ENCODE assay signal across 8 mouse cellular contexts in the genomic region with DNA sequence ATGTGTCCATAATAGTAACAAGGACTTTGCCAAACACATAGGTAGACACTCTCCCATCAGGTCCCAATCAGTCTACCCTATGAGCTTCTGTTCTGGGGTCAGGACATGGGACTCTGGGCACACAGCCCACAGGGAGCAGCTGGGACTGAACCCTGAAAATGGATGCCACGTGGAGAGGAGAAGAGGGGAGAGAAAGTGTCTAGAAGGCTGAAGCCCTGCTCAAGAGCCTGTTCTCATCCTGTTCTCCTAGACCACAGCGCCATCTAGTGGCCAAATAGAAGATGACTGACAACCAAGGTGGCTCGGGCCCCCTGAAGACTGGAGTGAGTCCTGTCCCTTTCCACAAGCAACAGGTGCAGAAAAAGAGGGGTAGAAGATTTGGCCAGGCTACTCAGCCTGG.
DNase-seq lines count a peak whose midpoint lies in the region; ATAC-seq and TF ChIP-seq lines count a peak whose summit lies in the region.

No protein-coding gene starts in this region.

- H3K9me3 ChIP-seq in kidney, embryonic 14.5 days (ENCODE audit: control insufficient read depth, low read length): no peaks in the 10 kb centered on the region
- H3K9me3 ChIP-seq in limb, embryonic 15.5 days: no peaks in the 10 kb centered on the region

- no peaks in the 10 kb centered on the region for H3K79me3 ChIP-seq in C2C12 (ENCODE audit: low read depth)

- H3K27me3 ChIP-seq in C2C12 (ENCODE audit: control insufficient read depth, insufficient read depth, insufficient read length): peaks cover 10% of the 10 kb centered on the region
- H3K27me3 ChIP-seq in kidney, embryonic 14.5 days (ENCODE audit: control insufficient read depth, insufficient read depth, low read length): no peaks in the 10 kb centered on the region
- no peaks in the 10 kb centered on the region for H3K27me3 ChIP-seq in limb, embryonic 15.5 days

- peak; percentile 23 for DNase-seq in adrenal gland, adult 8-10 months
- peak; percentile 90 for DNase-seq in embryo, embryonic 10.5 days (ENCODE audit: low spot score)
- DNase-seq in gastrocnemius, postnatal 4 days (ENCODE audit: low spot score in 2 of 2): peak; percentile 56 to 57
- peak; percentile 83 for DNase-seq in neural tube, embryonic 10.5 days (ENCODE audit: extremely low spot score, low spot score)
- DNase-seq in telencephalon, adult 2 months (ENCODE audit: low read depth, low spot score): peak; percentile 54

- no peak overlapping the region for H3K4me2 ChIP-seq in kidney, embryonic 14.5 days (replicated peaks; ENCODE audit: low read depth, low read length)
- no peak overlapping the region for H3K4me2 ChIP-seq in limb, embryonic 15.5 days

- peak; percentile 41 for TF ChIP-seq CTCF in C2C12 (IDR thresholded peaks at IDR 0.05; ENCODE audit: control insufficient read depth, insufficient read depth, insufficient read length)

- H3ac ChIP-seq in C2C12 (ENCODE audit: control insufficient read depth, insufficient read length, low read depth): no peak overlapping the region

- H3K4me1 ChIP-seq in kidney, embryonic 14.5 days (ENCODE audit: control insufficient read depth, insufficient read depth, low read length): no peaks in the 10 kb centered on the region
- H3K4me1 ChIP-seq in limb, embryonic 15.5 days: no peaks in the 10 kb centered on the region

- WGBS in kidney, embryonic 14.5 days: 0% methylated on average over 3 of the region's 3 CpGs
- 2% methylated on average over 3 of the region's 3 CpGs for WGBS in limb, embryonic 15.5 days

- H3K27ac ChIP-seq in kidney, embryonic 14.5 days (ENCODE audit: low read depth, low read length): no peak overlapping the region
- no peak overlapping the region for H3K27ac ChIP-seq in limb, embryonic 15.5 days

- no peaks in the 10 kb centered on the region for H3K79me2 ChIP-seq in C2C12 (ENCODE audit: control insufficient read depth, insufficient read depth)

- ATAC-seq in kidney, embryonic 14.5 days (ENCODE audit: low FRiP score, low TSS enrichment): 0 out of 2 replicates have a peak, but pooled peaks have one; percentile 20
- peak; percentile 31; the same call in 1 of the 2 replicates for ATAC-seq in limb, embryonic 15.5 days (ENCODE audit: insufficient number of reproducible peaks, low FRiP score, low TSS enrichment, low read depth)

- no peaks in the 10 kb centered on the region for H3K36me3 ChIP-seq in C2C12 (ENCODE audit: control insufficient read depth, insufficient read depth)
- H3K36me3 ChIP-seq in kidney, embryonic 14.5 days (ENCODE audit: control insufficient read depth, insufficient read depth, low read length): no peaks in the 10 kb centered on the region
- H3K36me3 ChIP-seq in limb, embryonic 15.5 days: no peaks in the 10 kb centered on the region

- no peak overlapping the region for H3K9ac ChIP-seq in kidney, embryonic 14.5 days (ENCODE audit: low read depth, low read length)
- no peak overlapping the region for H3K9ac ChIP-seq in limb, embryonic 15.5 days

- H3K4me3 ChIP-seq in C2C12 (ENCODE audit: insufficient read depth, poor library complexity, severe bottlenecking): no peak overlapping the region
- H3K4me3 ChIP-seq in kidney, embryonic 14.5 days (ENCODE audit: low read length): no peak overlapping the region
- H3K4me3 ChIP-seq in limb, embryonic 15.5 days: no peak overlapping the region

TF ChIP-seq in C2C12, 6 proteins besides CTCF, POLR2A, EP300 and RAD21:
- TF ChIP-seq MYOG (IDR thresholded peaks at IDR 0.05; ENCODE audit: control insufficient read depth, extremely low read depth, insufficient read length) (no peak), MAX (IDR thresholded peaks at IDR 0.05) (no peak), CEBPB (IDR thresholded peaks at IDR 0.05; ENCODE audit: low read depth) (no peak), USF1 (IDR thresholded peaks at IDR 0.05; ENCODE audit: low read depth) (no peak), FOSL1 (IDR thresholded peaks at IDR 0.05; ENCODE audit: insufficient read depth, low read length, poor library complexity, severe bottlenecking) (no peak), MYOD1 (IDR thresholded peaks at IDR 0.05; ENCODE audit: control insufficient read depth, insufficient read length, low read depth) (no peak)

Comparison
In these comparisons a context has a peak if more than half of its experiments do, and no peak if none do; other contexts are left out.
1. DNase-seq: peak in every context shown above with its lines; median percentile 90 in embryo, embryonic 10.5 days; 83 in neural tube, embryonic 10.5 days; 56 in gastrocnemius, postnatal 4 days; 54 in telencephalon, adult 2 months; 23 in adrenal gland, adult 8-10 months.